Mouse (Mus musculus) liver, embryonic 14.5 days (tissue): ENCODE data around the gene Gmpr. TPM values are rescaled to one million over a fixed set of nuclear protein-coding genes. Genes with fewer than 3 reads are reported as not detected.
A peak's percentile ranks its signal among the peaks of the same experiment; 100 is the strongest.

Experiments
- ATAC-seq: fragments of 200-750 bp; cut with Nextera tagmentation; 2 replicates; pipeline ENCODE4 v1.8.0; 2017; ENCODE audit warnings: moderate number of reproducible peaks, mild to moderate bottlenecking, moderate library complexity; ENCODE audit not compliant: insufficient read depth
- DNase-seq, 3 experiments: peaks; one replicate each; pipeline ENCODE4 v3.0.0-alpha.2; 2012 to 2013; ENCODE audit warnings: low read depth in 3 of 3, low spot score in 3 of 3
- H3K27ac ChIP-seq: fragments of 300-500 bp; sonication (generic); 2 replicates; pipeline ENCODE4 v1.5.1; 2014; ENCODE audit warnings: moderate library complexity, mild to moderate bottlenecking, control low read depth, inconsistent platforms
- H3K27me3 ChIP-seq: fragments of 300-500 bp; sonication (generic); 2 replicates; pipeline ENCODE4 v1.6.1; 2014; ENCODE audit warnings: mild to moderate bottlenecking, low read length, moderate library complexity; ENCODE audit not compliant: control insufficient read depth, insufficient read depth
- H3K36me3 ChIP-seq: fragments of 300-500 bp; sonication (generic); replicated peaks from 2 replicates; pipeline ENCODE4 v1.6.1; 2014; ENCODE audit warnings: low read depth; ENCODE audit not compliant: control insufficient read depth, insufficient read depth
- H3K4me1 ChIP-seq, 2 experiments: fragments of 200-500 bp in 1 of 2; fragments of 300-500 bp in 1 of 2; sonication (generic) in 1 of 2; replicated peaks; 2 replicates each; pipeline ENCODE4 v1.6.1; 2012 to 2014; ENCODE audit warnings: antibody characterized with exemption in 1 of 2, inconsistent platforms in 1 of 2, low read length in 1 of 2; ENCODE audit not compliant: control insufficient read depth in 2 of 2, insufficient read depth in 2 of 2
- H3K4me2 ChIP-seq: fragments of 300-500 bp; sonication (generic); 2 replicates; pipeline ENCODE4 v1.6.1; 2014; ENCODE audit warnings: low read depth, mild to moderate bottlenecking, control low read depth, moderate library complexity
- H3K4me3 ChIP-seq, 2 experiments: fragments of 200-500 bp in 1 of 2; fragments of 300-500 bp in 1 of 2; sonication (generic) in 1 of 2; 2 replicates each; pipeline ENCODE4 v1.5.1; 2012 to 2014; ENCODE audit warnings: low read depth in 2 of 2, low read length in 2 of 2, mild to moderate bottlenecking in 2 of 2, control low read depth in 1 of 2, inconsistent platforms in 1 of 2, moderate library complexity in 1 of 2; ENCODE audit not compliant: insufficient read depth in 1 of 2
- H3K9ac ChIP-seq: fragments of 300-500 bp; sonication (generic); replicated peaks from 2 replicates; pipeline ENCODE4 v1.6.1; 2014; ENCODE audit warnings: mild to moderate bottlenecking, control low read depth, moderate library complexity
- H3K9me3 ChIP-seq: fragments of 300-500 bp; sonication (generic); 2 replicates; pipeline ENCODE4 v1.6.1; 2016; ENCODE audit warnings: low read length, mixed read lengths; ENCODE audit not compliant: control insufficient read depth
- CTCF ChIP-seq: IDR thresholded peaks from 2 replicates; pipeline ENCODE4 v1.5.1; 2016; ENCODE audit warnings: antibody characterized with exemption, low read depth, control low read depth
- EP300 ChIP-seq: IDR thresholded peaks from 2 replicates; pipeline ENCODE4 v1.6.1; 2016; ENCODE audit warnings: antibody characterized with exemption, low read depth
- WGBS: fragments of 180-500 bp; shearing (Covaris S2); extraction: QIAGEN DNeasy Blood & Tissue Kit; methylation state at CpG from one replicate; pipeline ENCODE4 v1.1.7; 2014; ENCODE audit not compliant: insufficient replicate concordance; 5-methylcytosine and 5-hydroxymethylcytosine counted together
- polyA plus RNA-seq, 2 experiments: library from polyadenylated mRNA; depleted of rRNA in 1 of 2; stranded (reverse) in 1 of 2; unstranded in 1 of 2; fragments of >200 nt; fragmentation: Nextera tagmentation in 1 of 2; extraction: Ambion mirVana in 1 of 2; gene quantifications; 2 replicates each; pipeline versions ENCODE4 v1.2.1 to v1.2.3; 2012 to 2014

Gmpr gene
- polyA plus RNA-seq, 2 experiments, result 155 to 295 TPM

GRCm38 (mm10) chr13:45562011-45562410 is 54.8 kb downstream of the Gmpr start:
- no peak for ATAC-seq
- WGBS, result 80% methylated on average over 9 of the region's 9 CpGs
- Histone ChIP-seq H3K4me2 (no peak overlapping the region), H3K27me3 (no peaks in the 10 kb centered on the region), H3K27ac (no peak overlapping the region), H3K9me3 (no peaks in the 10 kb centered on the region), H3K4me3 (no peak overlapping the region), H3K4me1 (peaks cover 3% of the 10 kb centered on the region in 2 experiments; a peak in 2 of 4 replicates), H3K9ac (no peak overlapping the region), H3K36me3 (no peaks in the 10 kb centered on the region)
- TF ChIP-seq EP300 (no peak), CTCF (no peak)
- no peak for DNase-seq

GRCm38 (mm10) chr13:45564946-45565345 is 57.7 kb downstream of the Gmpr start:
- DNase-seq, result no peak
- Histone ChIP-seq H3K27ac (no peak overlapping the region), H3K4me3 (no peak overlapping the region), H3K4me2 (no peak overlapping the region), H3K4me1 (no peaks in the 10 kb centered on the region), H3K9me3 (no peaks in the 10 kb centered on the region), H3K27me3 (no peaks in the 10 kb centered on the region), H3K36me3 (no peaks in the 10 kb centered on the region), H3K9ac (no peak overlapping the region)
- WGBS, result 69% methylated on average over 4 of the region's 4 CpGs
- no peak for ATAC-seq
- TF ChIP-seq EP300, result no peak
- no peak for TF ChIP-seq CTCF

DNA sequence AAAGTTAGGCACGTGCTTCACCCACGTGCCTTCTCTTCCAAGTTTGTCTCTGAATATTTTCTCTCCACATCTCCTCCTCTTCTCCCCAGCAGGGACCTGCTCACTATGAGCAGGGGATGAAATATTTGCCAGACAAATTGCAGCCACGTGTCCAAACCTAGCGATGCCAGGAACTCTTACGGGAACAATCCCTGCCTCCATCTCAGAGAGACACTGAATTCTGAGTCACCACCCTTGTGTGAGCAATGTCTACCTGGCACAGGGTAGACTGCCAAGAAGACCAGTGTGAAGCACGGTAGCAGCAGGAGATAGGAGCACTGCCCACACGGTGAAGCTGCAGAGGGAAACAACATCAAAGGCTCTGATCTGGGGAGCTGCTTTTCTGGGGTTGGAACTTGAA is 62.7 kb downstream of the Gmpr start:
- ATAC-seq, result no peak
- no peaks in the 10 kb centered on the region for H3K36me3 ChIP-seq

DNA sequence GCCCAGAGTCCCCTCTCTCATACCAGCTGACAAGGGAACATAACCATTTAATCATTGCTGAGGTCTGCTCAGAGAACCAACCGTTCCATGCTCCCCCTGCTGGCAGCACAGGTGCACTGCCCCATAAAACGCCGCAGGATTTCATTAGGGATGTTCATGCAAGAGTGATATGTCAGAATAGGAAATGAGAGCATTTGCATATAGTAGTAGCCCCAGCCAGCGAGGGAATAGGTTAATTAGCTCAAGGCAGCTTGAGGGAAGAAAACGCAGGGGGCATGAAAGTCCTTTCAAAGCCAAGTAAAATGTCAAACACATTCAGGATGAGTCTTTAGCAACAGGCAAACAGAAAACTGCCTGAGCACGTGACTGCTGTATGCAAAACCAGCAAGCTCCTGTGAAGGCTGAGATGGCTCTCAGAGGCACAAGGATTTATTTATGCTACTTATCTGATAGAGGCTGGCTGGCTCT is 64.6 kb downstream of the Gmpr start:
- TF ChIP-seq EP300, result no peak
- TF ChIP-seq CTCF, result peak; percentile 98
- Histone ChIP-seq H3K4me1 (peaks cover 9 to 10% of the 10 kb centered on the region in 2 experiments), H3K9ac (no peak overlapping the region), H3K9me3 (no peaks in the 10 kb centered on the region), H3K27ac (no peak overlapping the region), H3K36me3 (no peaks in the 10 kb centered on the region), H3K4me2 (peak overlapping the region; percentile 48), H3K27me3 (no peaks in the 10 kb centered on the region), H3K4me3 (no peak overlapping the region; a peak in 1 of 4 replicates)
- DNase-seq, result peak; percentile 62 to 73 (median 65)
- WGBS, result 5% methylated on average over 6 of the region's 6 CpGs
- peak; percentile 74 for ATAC-seq

More for the DNA sequence above, 62.7 kb downstream of the Gmpr start:
- Histone ChIP-seq H3K9ac (no peak overlapping the region), H3K4me2 (no peak overlapping the region), H3K4me3 (no peak overlapping the region), H3K9me3 (no peaks in the 10 kb centered on the region), H3K27ac (no peak overlapping the region), H3K27me3 (no peaks in the 10 kb centered on the region), H3K4me1 (peaks cover 9 to 10% of the 10 kb centered on the region in 2 experiments)
- no peak for DNase-seq
- WGBS, result 66% methylated on average over 7 of the region's 7 CpGs
- TF ChIP-seq EP300, result no peak
- no peak for TF ChIP-seq CTCF

- whole genome bisulfite sequencing, result 15% methylated on average over 4 of the region's 4 CpGs
- peak; percentile 32 to 46 (median 44) for DNase-seq
- Histone ChIP-seq H3K36me3 (no peaks in the 10 kb centered on the region), H3K4me1 (peaks cover 9 to 10% of the 10 kb centered on the region in 2 experiments), H3K9me3 (no peaks in the 10 kb centered on the region), H3K4me3 (no peak overlapping the region), H3K4me2 (no peak overlapping the region), H3K27ac (no peak overlapping the region), H3K27me3 (no peaks in the 10 kb centered on the region), H3K9ac (no peak overlapping the region)
- TF ChIP-seq CTCF (peak; percentile 88), EP300 (no peak)
- ATAC-seq, result no peak
These were observed 65.5 kb downstream of the Gmpr start for GRCm38 (mm10) chr13:45572768-45573167.

DNA sequence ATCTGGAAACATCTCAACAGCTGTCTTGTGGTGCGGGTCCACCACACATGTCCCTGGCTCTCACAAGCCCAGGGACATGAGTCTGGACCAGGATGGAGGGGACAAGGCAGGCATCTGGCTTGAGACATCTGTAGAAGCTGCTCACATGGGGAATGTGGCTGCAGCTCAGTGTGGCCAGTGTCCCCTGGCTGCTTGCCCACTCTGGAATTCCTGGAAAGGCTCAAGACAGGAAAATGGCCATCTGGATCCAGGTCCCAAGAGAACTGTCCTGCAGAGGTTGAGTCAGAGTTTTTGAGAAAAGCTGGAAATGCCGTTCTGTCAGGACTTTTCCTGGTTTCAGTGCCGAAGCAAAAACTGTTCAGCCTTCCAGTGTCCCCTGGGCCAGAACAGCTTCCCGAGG is 68.9 kb downstream of the Gmpr start:
- TF ChIP-seq CTCF, result no peak
- TF ChIP-seq EP300, result no peak
- ATAC-seq (no peak), DNase-seq (no peak)
- WGBS, result 72% methylated on average over 4 of the region's 4 CpGs
- Histone ChIP-seq H3K4me3 (no peak overlapping the region), H3K36me3 (no peaks in the 10 kb centered on the region), H3K4me2 (no peak overlapping the region), H3K4me1 (peaks cover 9 to 10% of the 10 kb centered on the region in 2 experiments), H3K27me3 (no peaks in the 10 kb centered on the region), H3K9me3 (no peaks in the 10 kb centered on the region), H3K27ac (no peak overlapping the region), H3K9ac (no peak overlapping the region)
